Mouse (Mus musculus): ENCODE data around the gene Rgp1. TPM values are rescaled to one million over a fixed set of nuclear protein-coding genes. Genes with fewer than 3 reads are reported as not detected.

Rgp1 gene
- polyA plus RNA-seq, 2 experiments = 11.0 to 15.1 TPM

DNA sequence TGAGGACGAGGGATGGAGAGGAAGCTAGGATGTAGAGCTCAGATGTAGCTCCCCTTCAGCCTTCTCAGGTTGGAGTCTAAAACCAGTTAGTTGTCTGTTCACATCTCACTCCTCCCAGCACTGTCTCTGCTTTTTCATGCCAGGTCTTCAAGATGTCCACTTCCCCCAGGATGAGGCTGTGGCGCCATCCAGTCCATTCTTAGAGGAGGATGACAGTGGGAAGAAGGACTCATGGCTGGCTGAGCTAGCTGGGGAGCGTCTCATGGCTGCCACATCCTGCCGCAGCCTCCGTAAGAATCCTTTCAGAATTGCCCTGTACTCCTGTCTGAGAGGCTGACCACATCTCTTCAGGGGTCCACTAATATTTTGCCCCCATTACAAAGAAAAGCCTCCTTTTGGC, 2.2 kb downstream of the Rgp1 start:
- Histone ChIP-seq H3K9ac (replicated peaks) (no peak overlapping the region), H3K36me3 (replicated peaks; ENCODE audit: control insufficient read depth, insufficient read depth, low read depth) (peaks cover 27% of the 10 kb centered on the region), H3K4me1 (replicated peaks; ENCODE audit: control insufficient read depth in 2 of 2, insufficient read depth in 2 of 2, low read length in 1 of 2) (peaks cover 11 to 20% of the 10 kb centered on the region in 2 experiments), H3K27me3 (ENCODE audit: control insufficient read depth, insufficient read depth, low read length) (no peaks in the 10 kb centered on the region), H3K27ac (no peak overlapping the region), H3K9me3 (ENCODE audit: control insufficient read depth, low read length) (no peaks in the 10 kb centered on the region), H3K4me2 (ENCODE audit: low read depth) (no peak overlapping the region), H3K4me3 (ENCODE audit: insufficient read depth in 1 of 2, low read depth in 2 of 2, low read length in 2 of 2) (no peak overlapping the region)
- no peak for TF ChIP-seq EP300 (IDR thresholded peaks at IDR 0.05; ENCODE audit: low read depth)
- TF ChIP-seq CTCF (IDR thresholded peaks at IDR 0.05; ENCODE audit: low read depth) = no peak
- ATAC-seq (ENCODE audit: insufficient read depth) (no peak), DNase-seq (ENCODE audit: low read depth in 3 of 3, low spot score in 3 of 3) (no peak)
- 91% methylated on average over 5 of the region's 5 CpGs for WGBS (ENCODE audit: insufficient replicate concordance)

- no peak overlapping the region for H3K9ac ChIP-seq (replicated peaks)
- TF ChIP-seq EP300 (IDR thresholded peaks at IDR 0.05; ENCODE audit: low read depth) (no peak), CTCF (IDR thresholded peaks at IDR 0.05; ENCODE audit: low read depth) (no peak)
- DNase-seq (ENCODE audit: low read depth in 3 of 3, low spot score in 3 of 3) (no peak), ATAC-seq (ENCODE audit: insufficient read depth) (no peak)
- H3K4me2 ChIP-seq (ENCODE audit: low read depth) = no peak overlapping the region
- H3K4me3 ChIP-seq (ENCODE audit: insufficient read depth in 1 of 2, low read depth in 2 of 2, low read length in 2 of 2) = no peak overlapping the region
- WGBS (ENCODE audit: insufficient replicate concordance) = 92% methylated on average over 12 of the region's 12 CpGs
- H3K9me3 ChIP-seq (ENCODE audit: control insufficient read depth, low read length) = no peaks in the 10 kb centered on the region
- no peaks in the 10 kb centered on the region for H3K27me3 ChIP-seq (ENCODE audit: control insufficient read depth, insufficient read depth, low read length)
- peaks cover 27% of the 10 kb centered on the region for H3K36me3 ChIP-seq (replicated peaks; ENCODE audit: control insufficient read depth, insufficient read depth, low read depth)
- no peak overlapping the region for H3K27ac ChIP-seq
- H3K4me1 ChIP-seq (replicated peaks; ENCODE audit: control insufficient read depth in 2 of 2, insufficient read depth in 2 of 2, low read length in 1 of 2) = peaks cover 9 to 17% of the 10 kb centered on the region in 2 experiments
Measured at GRCm38 (mm10) chr4:43581381-43581780, 2.9 kb downstream of the Rgp1 start.

- H3K4me2 ChIP-seq (ENCODE audit: low read depth) = no peak overlapping the region
- WGBS (ENCODE audit: insufficient replicate concordance) = 72% methylated on average over 5 of the region's 5 CpGs
Measured at GRCm38 (mm10) chr4:43582241-43582640, 3.7 kb downstream of the Rgp1 start.

GRCm38 (mm10) chr4:43583421-43583820, 4.9 kb downstream of the Rgp1 start:
- no peak overlapping the region for H3K4me3 ChIP-seq (ENCODE audit: insufficient read depth in 1 of 2, low read depth in 2 of 2, low read length in 2 of 2)
- no peak overlapping the region for H3K9ac ChIP-seq (replicated peaks)
- no peak for DNase-seq (ENCODE audit: low read depth in 3 of 3, low spot score in 3 of 3)
- H3K27me3 ChIP-seq (ENCODE audit: control insufficient read depth, insufficient read depth, low read length) = no peaks in the 10 kb centered on the region
- H3K4me1 ChIP-seq (replicated peaks; ENCODE audit: control insufficient read depth in 2 of 2, insufficient read depth in 2 of 2, low read length in 1 of 2) = peaks cover 6 to 15% of the 10 kb centered on the region in 2 experiments
- no peak overlapping the region for H3K4me2 ChIP-seq (ENCODE audit: low read depth)
- TF ChIP-seq CTCF (IDR thresholded peaks at IDR 0.05; ENCODE audit: low read depth) (no peak), EP300 (IDR thresholded peaks at IDR 0.05; ENCODE audit: low read depth) (no peak)
- H3K9me3 ChIP-seq (ENCODE audit: control insufficient read depth, low read length) = no peaks in the 10 kb centered on the region
- WGBS (ENCODE audit: insufficient replicate concordance) = 66% methylated on average over 7 of the region's 7 CpGs
- ATAC-seq (ENCODE audit: insufficient read depth) = no peak
- H3K36me3 ChIP-seq (replicated peaks; ENCODE audit: control insufficient read depth, insufficient read depth, low read depth) = peaks cover 27% of the 10 kb centered on the region
- no peak overlapping the region for H3K27ac ChIP-seq

More at GRCm38 (mm10) chr4:43582241-43582640, 3.7 kb downstream of the Rgp1 start:
- peaks cover 2 to 9% of the 10 kb centered on the region in 2 experiments for H3K4me1 ChIP-seq (replicated peaks; ENCODE audit: control insufficient read depth in 2 of 2, insufficient read depth in 2 of 2, low read length in 1 of 2)
- no peak overlapping the region for H3K9ac ChIP-seq (replicated peaks)
- DNase-seq (ENCODE audit: low read depth in 3 of 3, low spot score in 3 of 3) (no peak), ATAC-seq (ENCODE audit: insufficient read depth) (no peak)
- peaks cover 27% of the 10 kb centered on the region for H3K36me3 ChIP-seq (replicated peaks; ENCODE audit: control insufficient read depth, insufficient read depth, low read depth)
- TF ChIP-seq EP300 (IDR thresholded peaks at IDR 0.05; ENCODE audit: low read depth) = no peak
- TF ChIP-seq CTCF (IDR thresholded peaks at IDR 0.05; ENCODE audit: low read depth) = no peak
- no peaks in the 10 kb centered on the region for H3K9me3 ChIP-seq (ENCODE audit: control insufficient read depth, low read length)
- H3K4me3 ChIP-seq (ENCODE audit: insufficient read depth in 1 of 2, low read depth in 2 of 2, low read length in 2 of 2) = no peak overlapping the region
- no peak overlapping the region for H3K27ac ChIP-seq
- no peaks in the 10 kb centered on the region for H3K27me3 ChIP-seq (ENCODE audit: control insufficient read depth, insufficient read depth, low read length)

DNA sequence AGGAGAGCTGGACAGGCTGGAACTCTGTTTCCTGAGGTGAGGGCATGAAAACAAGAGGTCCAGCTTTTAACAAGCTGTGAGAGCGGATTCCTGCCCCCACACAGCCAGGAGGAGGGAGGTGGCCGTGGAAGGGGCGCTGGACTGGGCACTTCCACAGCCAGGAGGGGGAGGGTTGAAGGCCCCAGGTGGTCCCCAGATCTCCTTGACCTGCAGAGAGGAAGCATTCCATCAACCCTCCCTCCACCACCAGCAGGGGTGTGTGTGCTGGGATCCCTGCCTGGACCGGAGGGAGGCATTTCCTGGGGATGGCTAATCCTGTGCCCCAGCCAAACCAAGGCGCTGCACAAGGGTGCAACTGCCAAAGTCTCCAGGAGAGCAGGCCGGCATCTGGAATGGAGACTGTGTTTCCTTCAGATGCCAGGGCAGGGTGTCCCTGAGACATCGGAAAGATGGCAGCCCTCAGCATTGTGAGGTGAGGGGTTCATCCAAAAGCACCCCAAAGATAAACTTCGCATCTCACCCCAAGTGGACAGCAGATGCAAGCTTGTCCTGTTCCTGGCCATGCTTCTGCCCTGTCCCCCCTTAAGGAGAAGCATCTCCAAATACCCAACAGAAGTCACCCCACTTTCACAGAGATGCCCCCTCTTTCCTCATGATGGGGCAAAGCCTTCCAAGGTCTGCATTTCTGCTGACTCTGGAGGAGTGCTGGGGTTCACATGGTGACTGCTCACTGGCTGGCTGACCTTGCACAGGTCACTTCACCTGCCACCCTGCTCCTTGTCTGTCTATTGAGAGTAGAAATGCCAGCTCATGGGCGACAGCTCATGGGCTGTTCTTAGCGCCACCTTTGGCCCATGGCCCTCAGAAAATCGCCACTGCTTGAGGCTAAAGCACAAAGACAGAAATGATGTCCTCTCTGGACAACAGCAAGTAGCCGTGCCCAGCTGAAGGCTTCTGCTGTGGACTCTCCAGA, 6.2 kb downstream of the Rgp1 start, which contains the start of gene Msmp:
TSS of gene Msmp (minus strand) at position 51 of the 973 bp plus-strand sequence.
- Histone ChIP-seq H3K27ac (no peak within 1 kb of the TSS), H3K27me3 (ENCODE audit: control insufficient read depth, insufficient read depth, low read length) (no peaks in the 10 kb centered on the region)
- TF ChIP-seq EP300 (IDR thresholded peaks at IDR 0.05; ENCODE audit: low read depth) (no peak), CTCF (IDR thresholded peaks at IDR 0.05; ENCODE audit: low read depth) (no peak)

More for the DNA sequence above, 6.2 kb downstream of the Rgp1 start, which contains the start of gene Msmp:
- Histone ChIP-seq H3K9me3 (ENCODE audit: control insufficient read depth, low read length) (no peaks in the 10 kb centered on the region), H3K9ac (replicated peaks) (no peak within 1 kb of the TSS), H3K36me3 (replicated peaks; ENCODE audit: control insufficient read depth, insufficient read depth, low read depth) (peaks cover 27% of the 10 kb centered on the region), H3K4me2 (ENCODE audit: low read depth) (no peak within 1 kb of the TSS), H3K4me1 (replicated peaks; ENCODE audit: control insufficient read depth in 2 of 2, insufficient read depth in 2 of 2, low read length in 1 of 2) (peaks cover 6 to 16% of the 10 kb centered on the region in 2 experiments), H3K4me3 (ENCODE audit: insufficient read depth in 1 of 2, low read depth in 2 of 2, low read length in 2 of 2) (no peak within 1 kb of the TSS)
- WGBS (ENCODE audit: insufficient replicate concordance) = 74% methylated on average over 12 of the region's 12 CpGs
- ATAC-seq (ENCODE audit: insufficient read depth) = no peak
- no peak for DNase-seq (ENCODE audit: low read depth in 3 of 3, low spot score in 3 of 3)
